37 mouse cellular contexts compared by ENCODE assay signal in genomic region chr6:91171396-91171895, GRCm38 (mm10). TPM values are rescaled to one million over a fixed set of nuclear protein-coding genes. Genes with fewer than 3 reads are reported as not detected.
"Had no signal": no experiment of that assay in that cellular context is flagged by ENCODE, and none has a peak within 500 bp of the region (broad histone marks: within the 10 kb centered on the region; RNA-seq: fewer than 3 reads in every experiment).

No protein-coding gene starts in this region.

- H3K4me3 ChIP-seq: heart, embryonic 10.5 days; heart, embryonic 12.5 days; heart, embryonic 13.5 days; heart, embryonic 15.5 days; hindbrain, embryonic 10.5 days; hindbrain, embryonic 12.5 days; hindbrain, embryonic 13.5 days; hindbrain, embryonic 15.5 days; intestine, embryonic 15.5 days; kidney, embryonic 15.5 days; layer of hippocampus, adult 2 months; left cerebral cortex, adult 2 months had no signal

- H3K4me1 ChIP-seq: hindbrain, embryonic 10.5 days; hindbrain, embryonic 15.5 days; intestine, embryonic 15.5 days; kidney, embryonic 15.5 days had no signal

- H3K27me3 ChIP-seq: heart, embryonic 13.5 days; heart, embryonic 15.5 days; hindbrain, embryonic 12.5 days; hindbrain, embryonic 13.5 days; hindbrain, embryonic 15.5 days; intestine, embryonic 15.5 days; kidney, embryonic 15.5 days had no signal

- DNase-seq: heart, postnatal 10 days; heart, postnatal 14 days; heart, postnatal 36 days; heart, postnatal 4 days; kidney, adult 11 months; kidney, adult 18-20 months; kidney, adult 2 months; kidney, adult 8-10 months; kidney, adult 9 months; kidney, postnatal 10 days; kidney, postnatal 14 days; kidney, postnatal 25 days; kidney, postnatal 36 days; kidney, postnatal 4 days; layer of hippocampus, adult 9-11 months; layer of hippocampus, postnatal 36 days had no signal

- H3K4me2 ChIP-seq: heart, embryonic 11.5 days; heart, embryonic 12.5 days; heart, embryonic 13.5 days; heart, embryonic 15.5 days; hindbrain, embryonic 12.5 days; hindbrain, embryonic 13.5 days; hindbrain, embryonic 14.5 days; hindbrain, embryonic 15.5 days; intestine, embryonic 15.5 days; kidney, embryonic 15.5 days had no signal

- ATAC-seq: hindbrain, embryonic 16.5 days; hindbrain, postnatal 0 days; inflammation-experienced regulatory T-cells, adult 6 months; intestine, embryonic 15.5 days; intestine, embryonic 16.5 days; intestine, postnatal 0 days had no signal

- H3K9me3 ChIP-seq: heart, embryonic 10.5 days; heart, embryonic 12.5 days; heart, embryonic 13.5 days; heart, embryonic 15.5 days; hindbrain, embryonic 10.5 days; hindbrain, embryonic 12.5 days; hindbrain, embryonic 13.5 days; hindbrain, embryonic 15.5 days; intestine, embryonic 15.5 days; kidney, embryonic 15.5 days had no signal

- H3K9ac ChIP-seq: heart, embryonic 12.5 days; heart, embryonic 13.5 days; heart, embryonic 15.5 days; hindbrain, embryonic 12.5 days; hindbrain, embryonic 13.5 days; hindbrain, embryonic 14.5 days; hindbrain, embryonic 15.5 days; intestine, embryonic 15.5 days; kidney, embryonic 15.5 days had no signal

- H3K27ac ChIP-seq: heart, embryonic 10.5 days; heart, embryonic 13.5 days; heart, embryonic 15.5 days; hindbrain, embryonic 10.5 days; hindbrain, embryonic 12.5 days; hindbrain, embryonic 13.5 days; hindbrain, embryonic 14.5 days; hindbrain, embryonic 15.5 days; hindbrain, postnatal 0 days; intestine, embryonic 15.5 days; kidney, embryonic 15.5 days; kidney, postnatal 0 days; layer of hippocampus, adult 2 months; left cerebral cortex, adult 2 months had no signal

- H3K36me3 ChIP-seq: intestine, embryonic 15.5 days had no signal

RNA-seq across cellular contexts. Expression of gene Fbln2, which starts 40.8 kb away (rescaled TPM):
- total RNA-seq: hematopoietic stem cell, adult 5-6 weeks had no signal
